Mouse (Mus musculus) olfactory bulb, adult 2 months (tissue): ENCODE results near the gene Zglp1. TPM values are rescaled to one million over a fixed set of nuclear protein-coding genes. Genes with fewer than 3 reads are reported as not detected.

Experiments
- H3K27ac ChIP-seq: fragments of 200-500 bp; 2 replicates; pipeline ENCODE4 v1.5.1; 2012; ENCODE audit warnings: low read depth, low read length; ENCODE audit not compliant: insufficient read depth
- H3K4me1 ChIP-seq: fragments of 200-500 bp; 2 replicates; pipeline ENCODE4 v1.6.1; 2012; ENCODE audit warnings: low read length; ENCODE audit not compliant: control insufficient read depth, insufficient read depth
- H3K4me3 ChIP-seq: fragments of 200-500 bp; 2 replicates; pipeline ENCODE4 v1.5.1; 2012; ENCODE audit warnings: mild to moderate bottlenecking, low read depth, low read length, moderate library complexity; ENCODE audit not compliant: insufficient read depth
- CTCF ChIP-seq: fragments of 200-500 bp; IDR thresholded peaks from 2 replicates; pipeline ENCODE4 v1.5.1; 2012; ENCODE audit warnings: low read depth, mild to moderate bottlenecking, low read length, moderate library complexity; ENCODE audit not compliant: insufficient read depth
- POLR2A ChIP-seq: fragments of 200-500 bp; IDR thresholded peaks from 2 replicates; pipeline ENCODE4 v1.6.1; 2012; ENCODE audit warnings: mild to moderate bottlenecking, low read depth, low read length, moderate library complexity; ENCODE audit not compliant: insufficient read depth
- WGBS: fragments of 180-500 bp; shearing (Covaris S2); methylation state at CpG from one replicate; pipeline ENCODE4 v1.1.7; 2018; 5-methylcytosine and 5-hydroxymethylcytosine counted together
- polyA plus RNA-seq: library from polyadenylated mRNA; stranded (reverse); fragments of >200 nt; gene quantifications from 2 replicates; pipeline ENCODE4 v1.2.4, GENCODE M21; 2012; ENCODE audit warnings: low replicate concordance; ENCODE audit not compliant: missing spikeins, insufficient read depth, insufficient read length

Zglp1 gene
- polyA plus RNA-seq, 1 experiment: not detected

DNA sequence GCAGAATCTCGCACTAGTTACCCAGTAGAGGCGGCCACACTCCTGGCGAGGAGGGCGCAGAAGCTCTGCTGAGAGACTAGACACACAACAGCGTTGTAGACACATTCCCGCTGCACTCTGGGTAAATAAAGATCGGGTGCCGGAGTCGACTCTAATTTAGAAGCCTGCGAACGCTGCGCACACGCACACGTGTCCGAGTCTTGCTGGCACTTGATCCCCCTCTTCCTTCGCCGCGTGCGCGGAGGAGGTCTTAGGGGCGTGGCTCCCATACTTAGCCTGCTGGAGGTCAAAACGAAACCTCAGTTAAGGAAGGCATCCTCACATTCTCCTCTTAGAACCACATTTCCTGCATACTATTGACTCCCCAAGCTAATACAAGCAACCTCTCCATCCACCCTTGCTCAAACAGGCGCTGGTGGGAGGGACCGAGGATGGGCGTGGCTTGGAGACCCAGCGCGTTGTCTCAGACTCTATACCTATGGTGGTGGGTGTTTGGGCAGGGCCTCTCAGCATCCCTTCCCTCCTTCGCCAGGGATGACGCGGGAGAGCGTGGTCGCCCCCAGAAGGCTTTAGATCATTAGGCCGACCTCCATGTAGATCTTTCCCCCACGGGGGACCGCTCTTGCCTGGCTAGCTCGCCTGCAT is 35.5 kb downstream of the Zglp1 start:
- whole genome bisulfite sequencing: under 1% methylated on average over 36 of the region's 36 CpGs
- H3K4me1 ChIP-seq: peaks cover 59% of the 10 kb centered on the region
- no peak for TF ChIP-seq CTCF
- peak; percentile 45; the same call in 1 of the 2 replicates for TF ChIP-seq POLR2A
- peak overlapping the region; percentile 59 for H3K4me3 ChIP-seq
- H3K27ac ChIP-seq: peak overlapping the region; percentile 93

DNA sequence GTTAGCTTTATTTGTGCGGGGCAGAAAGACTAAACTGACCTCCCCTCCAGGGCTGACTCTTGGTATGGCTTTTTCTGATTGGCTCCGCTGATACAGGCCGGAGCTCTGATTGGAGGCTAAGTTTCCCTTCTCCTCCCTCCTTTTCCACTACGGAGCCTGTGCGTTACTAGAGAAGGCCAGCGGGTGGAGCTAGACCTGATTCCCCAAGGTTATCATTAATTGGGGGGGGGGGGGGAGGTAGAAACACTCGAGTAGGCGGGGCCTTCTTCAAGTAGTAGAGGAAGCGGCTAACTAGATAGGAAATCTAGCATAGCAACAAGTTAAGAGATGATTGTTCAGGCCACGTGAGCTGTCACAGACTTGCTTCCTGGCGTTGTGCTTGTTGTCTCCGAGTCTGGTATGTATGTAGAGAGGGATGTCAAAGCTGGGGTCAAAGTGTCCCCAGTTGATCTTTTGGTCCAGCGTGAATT is 36.1 kb downstream of the Zglp1 start:
- Histone ChIP-seq H3K4me1 (peaks cover 54% of the 10 kb centered on the region), H3K4me3 (peak overlapping the region; percentile 59), H3K27ac (peak overlapping the region; percentile 93)
- TF ChIP-seq CTCF: no peak
- TF ChIP-seq POLR2A: no peak
- under 1% methylated on average over 13 of the region's 13 CpGs for WGBS

DNA sequence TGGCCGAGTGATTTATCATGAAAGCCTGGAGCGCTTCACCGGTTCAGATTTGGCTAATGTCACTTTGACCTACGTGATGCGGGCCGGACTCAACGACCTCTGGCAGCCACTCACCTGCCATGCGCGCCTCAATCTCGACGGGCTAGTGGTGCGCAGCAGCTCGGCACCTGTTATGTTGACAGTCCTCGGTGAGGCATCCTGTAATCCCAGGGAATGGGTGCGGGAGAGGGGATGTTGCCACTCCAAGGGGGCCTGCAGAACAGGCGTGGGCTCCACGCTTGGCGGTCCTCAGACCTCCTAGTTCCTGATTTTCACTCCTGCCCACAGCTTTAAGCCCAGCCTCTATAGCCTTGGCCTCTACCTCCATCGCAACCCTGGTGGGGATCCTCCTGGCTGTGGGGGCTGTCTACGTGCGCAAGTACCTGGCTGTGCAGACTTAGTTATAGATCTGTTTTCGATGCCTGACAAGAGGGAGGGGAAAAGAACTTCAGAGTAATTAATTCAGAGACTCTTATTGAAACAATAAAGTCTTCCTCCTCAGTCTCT is 36.8 kb downstream of the Zglp1 start:
- peak overlapping the region; percentile 43 for H3K4me3 ChIP-seq
- TF ChIP-seq POLR2A (no peak), CTCF (no peak)
- 28% methylated on average over 22 of the region's 22 CpGs for WGBS
- H3K4me1 ChIP-seq: peaks cover 49% of the 10 kb centered on the region
- H3K27ac ChIP-seq: peak overlapping the region; percentile 25; the same call in 1 of the 2 replicates

DNA sequence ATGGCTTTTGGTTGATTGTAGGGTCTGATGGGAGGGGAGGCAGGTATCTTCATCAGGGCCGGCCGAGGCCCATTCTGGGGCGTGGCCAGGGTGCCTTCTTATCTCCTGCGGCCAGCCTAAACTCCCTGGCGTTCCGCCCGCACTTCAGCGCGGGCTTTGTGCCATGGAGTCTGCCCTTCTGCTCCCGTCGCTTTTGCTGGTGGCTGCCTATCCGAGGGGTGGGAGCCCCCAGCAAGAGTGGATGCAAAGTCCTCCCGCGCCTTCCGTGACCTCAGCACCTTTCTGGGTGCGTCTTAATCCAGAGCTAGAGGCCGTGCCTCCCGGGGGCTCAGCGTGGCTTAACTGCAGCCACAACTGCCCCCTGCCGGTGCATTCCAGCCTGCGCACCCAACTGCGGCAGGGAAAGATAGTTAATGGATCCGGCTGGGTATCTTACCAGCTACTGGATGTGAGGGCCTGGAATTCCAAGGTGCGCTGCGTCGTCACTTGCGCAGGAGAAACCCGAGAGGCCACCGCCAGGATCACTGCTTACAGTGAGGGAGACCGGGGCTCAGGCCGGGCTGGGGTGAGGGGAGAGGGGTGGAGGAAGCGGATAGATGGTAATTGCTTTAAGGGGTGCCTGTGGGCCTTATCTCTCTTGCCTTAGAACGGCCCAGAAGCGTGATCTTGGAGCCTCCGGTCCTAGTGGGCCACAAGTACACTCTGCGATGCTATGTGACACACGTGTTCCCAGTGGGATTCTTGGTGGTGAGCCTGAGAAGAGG is 37.4 kb downstream of the Zglp1 start, which contains the start of gene Icam4:
Icam4 (plus strand) TSS at position 83 of the 764 bp plus-strand sequence.
- Histone ChIP-seq H3K27ac (peak within 1 kb of the TSS; percentile 25; the same call in 1 of the 2 replicates), H3K4me3 (peak within 1 kb of the TSS; percentile 43), H3K4me1 (peaks cover 42% of the 10 kb centered on the region)
- WGBS: 4% methylated on average over 37 of the region's 37 CpGs
- TF ChIP-seq POLR2A (no peak), CTCF (peak; percentile 75; the same call in 1 of the 2 replicates)

DNA sequence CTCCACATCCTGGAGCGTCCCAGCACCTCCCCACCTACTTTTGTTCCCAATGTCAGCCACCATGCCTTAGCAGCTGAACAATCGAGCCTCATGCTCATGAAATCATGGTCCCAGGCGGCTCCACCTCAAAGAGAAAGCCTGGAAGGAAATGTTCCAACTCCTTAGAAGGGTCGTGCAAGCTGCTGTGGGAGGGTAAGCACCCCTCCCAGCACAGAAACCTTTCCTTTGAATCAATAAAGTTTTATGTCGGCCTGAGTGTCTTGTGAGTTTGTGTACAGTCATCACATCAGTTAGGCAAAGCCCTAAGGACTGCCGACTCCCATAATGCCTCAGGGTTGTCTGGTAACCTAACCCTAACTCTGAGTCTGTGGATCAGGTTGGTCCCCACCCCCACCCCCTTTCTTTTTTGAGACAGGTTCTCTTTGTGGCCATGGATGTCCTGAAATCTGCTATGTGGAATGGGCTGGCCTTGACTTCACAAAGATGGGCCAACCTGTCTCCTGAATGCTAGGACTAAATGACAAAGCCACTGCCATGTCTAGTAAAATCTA is 38.3 kb downstream of the Zglp1 start:
- WGBS: 77% methylated on average over 6 of the region's 6 CpGs
- TF ChIP-seq POLR2A (no peak), CTCF (no peak)
- no peak overlapping the region for H3K4me3 ChIP-seq
- H3K4me1 ChIP-seq: peaks cover 40% of the 10 kb centered on the region
- no peak overlapping the region for H3K27ac ChIP-seq

DNA sequence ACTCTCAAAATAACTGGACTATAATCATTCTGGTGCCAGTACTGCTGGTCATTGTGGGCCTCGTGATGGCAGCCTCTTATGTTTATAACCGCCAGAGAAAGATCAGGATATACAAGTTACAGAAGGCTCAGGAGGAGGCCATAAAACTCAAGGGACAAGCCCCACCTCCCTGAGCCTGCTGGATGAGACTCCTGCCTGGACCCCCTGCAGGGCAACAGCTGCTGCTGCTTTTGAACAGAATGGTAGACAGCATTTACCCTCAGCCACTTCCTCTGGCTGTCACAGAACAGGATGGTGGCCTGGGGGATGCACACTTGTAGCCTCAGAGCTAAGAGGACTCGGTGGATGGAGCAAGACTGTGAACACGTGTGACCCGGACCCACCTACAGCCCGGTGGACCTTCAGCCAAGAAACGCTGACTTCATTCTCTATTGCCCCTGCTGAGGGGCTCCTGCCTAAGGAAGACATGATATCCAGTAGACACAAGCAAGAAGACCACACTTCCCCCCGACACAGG is 39.1 kb downstream of the Zglp1 start:
- 49% methylated on average over 8 of the region's 8 CpGs for WGBS
- H3K27ac ChIP-seq: no peak overlapping the region
- H3K4me3 ChIP-seq: no peak overlapping the region
- peaks cover 32% of the 10 kb centered on the region for H3K4me1 ChIP-seq
- no peak for TF ChIP-seq POLR2A

DNA sequence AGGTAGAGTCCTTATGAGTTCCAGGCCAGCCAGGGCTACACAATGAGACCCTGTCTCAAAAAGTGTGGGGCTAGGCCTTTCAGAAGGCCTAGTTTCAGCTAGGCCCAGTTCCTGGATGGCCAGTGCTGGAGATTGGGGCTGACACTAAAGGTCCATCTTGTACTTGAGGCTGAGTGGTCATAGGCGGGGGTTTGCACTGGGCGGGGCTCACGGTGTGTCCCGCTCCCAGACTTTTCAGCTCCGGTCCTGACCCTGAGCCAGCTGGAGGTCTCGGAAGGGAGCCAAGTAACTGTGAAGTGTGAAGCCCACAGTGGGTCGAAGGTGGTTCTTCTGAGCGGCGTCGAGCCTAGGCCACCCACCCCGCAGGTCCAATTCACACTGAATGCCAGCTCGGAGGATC is 40.0 kb downstream of the Zglp1 start:
- WGBS: 91% methylated on average over 12 of the region's 12 CpGs
- peaks cover 29% of the 10 kb centered on the region for H3K4me1 ChIP-seq
- no peak for TF ChIP-seq CTCF
- no peak for TF ChIP-seq POLR2A
- H3K4me3 ChIP-seq: no peak overlapping the region
- H3K27ac ChIP-seq: no peak overlapping the region

DNA sequence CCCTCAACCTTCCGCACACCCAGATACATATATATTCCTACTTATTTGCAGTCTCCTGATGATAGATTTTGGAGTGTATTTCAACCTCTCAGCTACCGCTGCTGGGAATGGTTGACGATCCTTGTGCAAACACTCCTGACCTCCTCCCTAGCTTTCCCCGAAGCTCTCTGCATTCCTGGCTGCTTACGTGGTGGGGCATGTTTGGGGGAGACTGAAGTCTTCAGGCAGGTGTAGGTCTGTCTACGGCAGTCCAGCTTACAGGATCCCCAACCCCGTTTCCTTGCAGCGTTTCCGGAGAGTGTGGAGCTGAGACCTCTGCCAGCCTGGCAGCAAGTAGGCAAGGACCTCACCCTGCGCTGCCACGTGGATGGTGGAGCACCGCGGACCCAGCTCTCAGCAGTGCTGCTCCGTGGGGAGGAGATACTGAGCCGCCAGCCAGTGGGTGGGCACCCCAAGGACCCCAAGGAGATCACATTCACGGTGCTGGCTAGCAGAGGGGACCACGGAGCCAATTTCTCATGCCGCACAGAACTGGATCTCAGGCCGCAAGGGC is 41.6 kb downstream of the Zglp1 start:
- TF ChIP-seq POLR2A (no peak), CTCF (no peak)
- 84% methylated on average over 19 of the region's 19 CpGs for WGBS
- H3K27ac ChIP-seq: no peak overlapping the region
- H3K4me1 ChIP-seq: peaks cover 23% of the 10 kb centered on the region
- H3K4me3 ChIP-seq: no peak overlapping the region
